Mouse (Mus musculus) cerebellum, postnatal 4 days (tissue): ENCODE data around the gene Spocd1.

Experiments
- DNase-seq, 2 experiments: peaks; one replicate each; pipeline ENCODE4 v3.0.0; 2022; ENCODE audit warnings: low spot score in 2 of 2, mixed read lengths in 1 of 2

Spocd1 gene

GRCm38 (mm10) chr4:130005593-130005992 is 76.5 kb downstream of the Spocd1 start:
- DNase-seq = no peak

GRCm38 (mm10) chr4:130006533-130006932 is 77.5 kb downstream of the Spocd1 start:
- DNase-seq = no peak
